Mouse (Mus musculus) kidney, adult 8-10 months (tissue): Measurements from ENCODE around the gene Psmc5.

Experiments used
- DNase-seq, 2 experiments: peaks; one replicate each; pipeline ENCODE4 v3.0.0; 2022

The Psmc5 gene

DNA sequence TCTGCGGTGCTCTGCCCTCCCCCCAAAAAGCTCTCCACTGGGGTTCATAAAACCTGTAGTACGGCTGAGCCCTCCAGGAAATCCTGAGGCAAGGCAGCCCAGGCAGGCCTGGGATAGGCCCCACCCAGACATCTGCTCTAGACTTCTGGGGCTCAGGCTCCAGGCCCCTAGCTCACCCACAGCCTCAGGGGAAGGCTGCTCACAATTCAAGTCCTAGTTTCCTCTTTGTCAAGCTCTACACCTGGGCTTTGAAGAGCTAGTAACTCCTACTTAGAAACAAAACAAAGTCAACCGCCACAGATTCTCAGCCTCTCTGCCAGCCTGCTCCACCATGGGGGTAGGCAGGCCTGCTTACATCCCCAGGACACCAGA, 13.1 kb downstream of the Psmc5 start:
- no peak for DNase-seq

DNA sequence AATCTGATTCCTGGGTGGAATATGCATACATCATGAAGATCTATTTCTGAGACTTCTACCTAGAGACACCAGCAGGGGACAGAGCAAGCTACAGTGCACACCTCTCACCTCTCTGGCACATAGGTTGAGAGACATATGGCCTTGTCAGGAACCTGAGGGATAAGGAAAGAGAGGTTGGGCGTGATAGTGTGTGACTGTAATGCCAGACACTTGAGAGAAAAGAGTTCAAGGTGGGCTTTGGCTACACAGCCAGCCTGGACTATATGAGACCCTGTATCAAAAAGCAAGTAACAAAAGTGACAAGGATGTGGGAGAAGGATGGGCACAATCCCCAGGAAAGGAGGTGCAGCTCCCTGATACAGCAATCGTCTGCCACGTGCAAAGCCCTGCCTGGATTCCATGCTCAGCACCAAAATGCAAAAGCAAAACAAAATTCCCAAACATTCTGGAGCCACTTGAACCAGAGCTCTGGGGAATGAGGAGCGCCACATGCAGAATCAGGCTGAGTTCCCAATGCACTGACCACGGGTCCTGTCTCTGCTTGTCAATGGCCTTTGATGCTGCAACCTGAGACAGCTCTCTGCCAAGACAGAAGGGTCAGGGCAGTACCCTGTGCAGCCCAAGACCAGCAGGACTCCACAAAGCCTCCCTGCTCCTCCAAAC, 15.3 kb downstream of the Psmc5 start:
- no peak for DNase-seq

- DNase-seq = peak in 1 of 2 experiments; percentile 46
Observed at GRCm38 (mm10) chr11:106271794-106272643, 16.1 kb downstream of the Psmc5 start.

DNA sequence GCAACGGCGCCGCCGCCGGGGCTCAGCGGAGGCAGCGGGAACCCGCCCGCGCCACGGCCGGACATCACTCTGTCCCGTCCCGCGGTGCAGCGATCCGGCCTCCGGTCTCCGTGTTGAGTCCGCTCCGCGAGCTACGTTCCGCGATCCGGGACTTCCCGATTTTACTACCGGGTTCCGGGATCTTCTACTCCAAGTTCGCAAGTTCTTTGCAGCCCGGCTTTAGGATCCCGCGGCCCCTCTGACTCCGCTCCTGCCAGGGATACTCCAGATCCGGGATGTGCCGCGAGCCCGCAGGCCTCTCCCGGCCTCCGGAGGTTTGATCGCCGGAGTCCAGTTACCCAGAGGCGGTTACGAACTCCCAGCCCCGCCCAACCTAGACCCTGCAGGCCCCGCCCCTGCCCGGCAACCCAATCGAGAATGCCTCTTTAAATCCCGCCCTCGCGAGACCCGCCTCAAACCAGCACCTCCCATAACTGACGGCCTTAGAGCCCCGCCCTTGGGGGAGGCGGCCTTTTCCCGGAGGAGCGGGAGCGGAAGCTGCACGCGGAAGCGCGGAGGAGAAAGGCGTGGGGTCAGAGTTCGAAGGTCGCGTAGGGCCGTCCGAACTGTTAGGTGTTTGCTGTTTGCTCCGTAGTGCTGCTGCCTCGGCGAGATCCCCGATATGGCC, 16.8 kb downstream of the Psmc5 start, which contains the start of gene Smarcd2:
Gene Smarcd2 (minus strand): TSS at position 329 of the 667 bp plus-strand sequence.
- DNase-seq = peak; percentile 100

DNA sequence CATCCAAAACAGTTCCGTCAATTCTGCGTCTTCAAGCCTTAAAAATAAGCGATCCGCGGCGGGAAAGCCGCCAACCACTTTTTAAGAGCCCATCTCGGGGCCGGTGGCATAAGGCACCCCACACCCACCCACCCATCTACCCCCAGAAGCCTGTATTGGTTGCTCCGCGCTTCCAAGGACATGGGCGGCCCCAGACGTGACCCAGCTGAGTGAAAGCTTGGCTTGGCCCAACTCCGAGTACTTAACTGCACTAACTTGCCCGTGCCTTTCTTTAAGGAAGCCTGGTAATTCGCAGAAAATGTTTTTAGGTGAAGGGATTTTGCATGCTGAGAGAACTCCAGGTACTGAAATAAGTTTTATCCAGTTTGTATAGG, 17.3 kb downstream of the Psmc5 start:
- no peak for DNase-seq

- DNase-seq = no peak
Observed at GRCm38 (mm10) chr11:106273811-106274210, 17.9 kb downstream of the Psmc5 start.

- no peak for DNase-seq
Observed at GRCm38 (mm10) chr11:106274374-106274773, 18.4 kb downstream of the Psmc5 start.

DNA sequence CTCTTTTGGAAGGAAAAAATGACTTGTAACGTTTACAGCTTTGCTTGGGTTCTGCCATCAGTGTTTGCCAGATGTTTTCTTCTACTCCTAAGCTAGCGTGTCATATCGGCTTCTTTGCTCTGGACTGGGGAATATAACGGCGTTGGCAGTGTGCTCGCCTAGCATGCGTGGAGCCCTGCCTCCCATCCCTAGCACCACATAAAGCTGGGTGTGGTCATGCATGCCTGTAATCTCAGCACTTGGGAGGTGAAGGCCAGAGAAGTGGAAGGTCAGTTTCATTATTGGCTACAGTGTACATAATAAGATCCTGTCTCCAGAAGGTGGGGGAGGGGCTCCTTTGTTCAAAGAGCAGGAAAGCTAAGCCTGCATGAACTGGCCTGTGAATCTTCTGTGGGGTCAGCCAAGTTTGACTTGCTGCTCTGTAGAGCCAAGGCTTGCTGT, 19.0 kb downstream of the Psmc5 start:
- peak; percentile 55 to 61 for DNase-seq

GRCm38 (mm10) chr11:106276454-106276853, 20.5 kb downstream of the Psmc5 start, which contains the start of gene Tcam1:
Gene Tcam1 (plus strand): TSS chr11:106276672.
- DNase-seq = peak; percentile 92 to 96

- no peak for DNase-seq
Observed at GRCm38 (mm10) chr11:106282452-106282851, 26.5 kb downstream of the Psmc5 start.

DNA sequence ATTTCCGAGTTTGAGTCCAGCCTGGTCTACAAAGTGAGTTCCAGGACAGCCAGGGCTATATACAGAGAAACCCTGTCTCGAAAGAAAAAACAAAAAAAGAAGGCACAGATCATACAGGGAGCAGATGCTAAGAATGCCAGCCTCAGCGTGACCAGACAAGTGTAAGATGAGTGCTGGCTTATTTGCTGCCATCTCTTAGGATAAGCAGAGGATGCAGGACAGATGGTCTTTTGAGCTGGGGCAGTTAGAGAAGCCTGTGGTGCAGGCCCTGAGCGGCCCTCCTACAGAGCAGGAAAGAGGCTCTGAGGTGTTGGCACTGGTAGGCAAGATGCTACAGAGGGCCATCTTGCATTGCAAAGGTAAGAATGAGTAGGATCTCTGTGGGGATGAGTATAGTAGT, 27.4 kb downstream of the Psmc5 start:
- DNase-seq = no peak

DNA sequence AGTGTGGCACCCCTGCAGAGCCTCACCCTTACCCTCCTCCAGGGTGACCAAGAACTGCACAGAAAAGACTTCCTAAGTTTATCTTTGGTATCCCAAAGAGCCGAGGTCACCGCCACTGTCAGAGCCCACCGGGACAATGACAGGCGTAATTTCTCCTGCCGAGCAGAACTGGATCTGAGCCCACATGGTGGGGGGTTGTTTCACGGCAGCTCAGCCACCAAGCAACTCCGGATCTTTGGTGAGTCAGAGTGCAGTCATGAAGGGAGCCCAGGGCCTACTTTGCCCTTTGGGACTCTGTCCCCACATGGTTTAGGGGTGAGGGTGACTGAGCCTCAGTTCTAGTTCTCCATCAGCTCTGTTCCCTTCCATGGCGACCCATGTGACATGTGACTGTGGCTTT, 28.2 kb downstream of the Psmc5 start:
- DNase-seq = no peak

DNA sequence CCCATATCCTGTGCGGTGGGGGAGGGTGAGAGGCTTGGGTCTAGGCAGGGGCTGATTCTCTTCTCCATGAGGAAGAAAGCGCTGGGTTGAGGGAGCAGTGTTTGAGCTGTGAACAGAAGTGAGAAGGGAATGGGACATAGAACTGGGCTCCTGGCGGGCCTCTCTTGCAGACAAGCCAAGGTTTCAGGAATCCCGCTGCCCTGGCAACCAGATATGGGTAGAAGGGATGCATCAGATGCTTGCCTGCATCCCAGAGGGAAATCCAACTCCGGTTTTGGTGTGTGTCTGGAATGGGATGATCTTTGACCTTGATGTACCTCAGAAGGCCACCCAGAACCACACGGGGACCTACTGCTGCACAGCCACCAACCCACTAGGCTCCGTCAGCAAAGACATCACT, 30.3 kb downstream of the Psmc5 start:
- no peak for DNase-seq

- DNase-seq = no peak
Observed at GRCm38 (mm10) chr11:106286987-106287386, 31.0 kb downstream of the Psmc5 start.

- peak; percentile 47 to 65 for DNase-seq
Observed at GRCm38 (mm10) chr11:106289369-106289768, 33.4 kb downstream of the Psmc5 start.

GRCm38 (mm10) chr11:106290376-106290775, 34.4 kb downstream of the Psmc5 start:
- no peak for DNase-seq

GRCm38 (mm10) chr11:106291861-106292260, 35.9 kb downstream of the Psmc5 start:
- DNase-seq = no peak

DNA sequence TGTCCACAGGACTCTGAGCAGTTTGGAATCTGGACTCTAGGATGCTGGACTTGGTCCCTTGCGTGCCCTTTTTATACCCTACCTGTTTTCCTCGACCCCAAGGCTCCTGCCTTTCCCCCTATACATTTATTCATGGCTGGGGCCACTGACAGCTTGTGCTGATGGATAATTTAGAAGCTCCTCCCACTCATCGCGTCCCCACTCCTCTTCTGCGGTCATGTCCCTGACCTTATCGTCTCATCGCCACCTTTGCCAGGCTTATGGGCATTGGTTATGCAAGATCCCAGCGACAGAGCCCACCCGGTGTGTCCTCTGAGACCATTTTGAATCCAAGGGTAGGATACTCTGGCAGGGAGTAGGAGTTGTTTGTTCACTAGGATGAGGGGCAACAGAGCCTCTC, 45.8 kb downstream of the Psmc5 start, which contains the start of gene Gh:
Gene Gh (minus strand): TSS at position 101 of the 400 bp plus-strand sequence.
- DNase-seq = no peak

- peak in 1 of 2 experiments; percentile 62 for DNase-seq
Observed at GRCm38 (mm10) chr11:106302634-106303033, 46.7 kb downstream of the Psmc5 start.

GRCm38 (mm10) chr11:106305348-106306064, 49.6 kb downstream of the Psmc5 start:
- DNase-seq = no peak

DNA sequence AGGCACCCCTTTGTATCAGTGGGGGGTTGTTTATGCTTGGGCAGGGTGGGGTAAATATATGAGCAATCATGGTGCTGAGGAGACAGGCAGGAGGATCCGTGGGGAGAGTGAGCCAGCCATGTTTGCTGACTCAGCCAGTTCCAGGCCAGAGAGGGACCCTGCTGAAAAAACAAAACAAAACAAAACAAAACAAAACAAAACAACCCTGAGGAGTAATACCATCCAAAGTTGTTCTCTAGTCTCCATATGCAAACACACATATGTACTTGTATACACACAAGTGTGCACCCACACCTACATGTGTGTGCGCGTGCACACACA, 50.1 kb downstream of the Psmc5 start:
- DNase-seq = no peak

GRCm38 (mm10) chr11:106306758-106307157, 50.8 kb downstream of the Psmc5 start:
- DNase-seq = no peak

GRCm38 (mm10) chr11:106307432-106307831, 51.5 kb downstream of the Psmc5 start:
- DNase-seq = no peak
